Mouse (Mus musculus) right cerebral cortex, postnatal 14 days (tissue): Measurements from ENCODE around the gene Lime1.

Experiments
- DNase-seq: peaks from one replicate; pipeline ENCODE4 v3.0.0; 2022

The Lime1 gene

DNA sequence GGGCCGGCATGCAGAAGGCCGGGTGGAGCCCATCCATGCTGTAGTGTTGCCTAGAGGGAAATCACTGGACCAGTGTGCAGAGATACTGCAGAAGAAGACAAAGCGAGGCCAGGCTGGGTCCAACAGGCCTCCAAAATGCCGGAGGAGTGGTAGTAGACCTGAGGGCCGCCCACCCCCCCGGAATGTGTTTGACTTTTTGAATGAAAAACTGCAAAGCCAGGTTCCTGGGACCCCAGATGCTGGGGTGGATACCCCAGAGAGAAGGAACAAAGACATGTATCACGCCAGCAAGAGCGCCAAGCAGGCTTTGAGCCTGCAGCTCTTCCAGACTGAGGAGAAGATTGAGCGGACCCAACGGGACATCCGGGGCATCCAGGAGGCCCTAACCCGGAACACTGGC lies at the start of gene Lime1:
TSS of gene Lime1 (plus strand) at position 301 of the 400 bp plus-strand sequence.
- no peak for DNase-seq

DNA sequence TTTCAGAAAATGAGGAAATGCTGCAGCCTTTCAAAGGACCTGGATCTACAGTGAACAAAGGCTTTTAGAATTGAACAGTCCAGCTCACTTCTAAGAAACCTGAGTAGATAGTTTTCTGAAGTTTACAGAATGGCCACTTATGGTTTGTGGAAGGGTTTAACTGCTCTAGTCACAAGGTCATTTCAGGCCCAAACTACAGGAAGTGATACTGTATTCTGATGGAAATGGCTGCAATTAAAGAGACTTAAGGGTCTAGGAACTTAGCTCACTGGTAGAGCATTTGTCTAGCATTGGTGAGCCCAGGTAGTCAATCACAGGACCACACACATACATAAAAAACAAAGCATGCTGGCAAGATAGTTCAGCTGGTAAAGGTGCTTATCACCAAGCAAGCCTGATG lies 47.3 kb upstream of the Lime1 start:
- no peak for DNase-seq

DNA sequence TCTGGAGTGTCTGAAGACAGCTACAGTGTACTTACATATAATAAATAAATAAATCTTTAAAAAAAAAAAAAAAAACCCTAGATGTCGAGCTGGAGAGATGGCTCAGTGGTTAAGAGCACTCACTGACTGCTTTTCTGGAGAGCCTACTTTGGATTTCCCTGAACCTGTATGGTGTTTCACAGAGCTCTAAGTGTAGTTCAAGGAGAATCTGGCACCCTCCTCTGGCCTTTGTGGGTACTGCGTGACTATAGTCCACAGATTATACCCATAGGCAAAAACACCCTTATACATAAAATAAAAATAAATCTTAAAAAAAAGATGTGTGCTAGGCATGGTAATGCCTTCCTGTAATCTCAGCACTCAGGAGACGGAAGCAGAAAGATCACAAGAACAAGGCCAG lies 45.9 kb upstream of the Lime1 start:
- DNase-seq, result peak; percentile 73

DNA sequence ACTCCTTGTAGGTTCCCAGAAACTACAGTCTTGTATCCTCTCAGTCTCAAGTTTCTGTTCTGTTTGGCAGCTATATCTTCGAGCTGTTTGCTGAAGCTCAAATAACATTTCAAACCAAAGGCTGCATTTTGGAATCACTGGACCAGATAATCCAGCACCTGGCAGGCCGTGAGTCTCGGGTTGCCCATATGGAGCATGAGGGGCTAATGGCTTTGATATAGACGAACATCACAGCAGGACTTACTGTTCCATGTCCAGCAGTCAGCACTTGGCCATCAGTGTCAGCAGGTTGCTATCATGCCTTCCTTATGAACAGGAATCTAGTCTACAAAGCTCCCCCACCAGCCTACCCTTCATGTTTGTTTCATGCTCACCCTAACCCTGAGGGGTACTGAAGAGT lies 39.5 kb upstream of the Lime1 start:
- no peak for DNase-seq

DNA sequence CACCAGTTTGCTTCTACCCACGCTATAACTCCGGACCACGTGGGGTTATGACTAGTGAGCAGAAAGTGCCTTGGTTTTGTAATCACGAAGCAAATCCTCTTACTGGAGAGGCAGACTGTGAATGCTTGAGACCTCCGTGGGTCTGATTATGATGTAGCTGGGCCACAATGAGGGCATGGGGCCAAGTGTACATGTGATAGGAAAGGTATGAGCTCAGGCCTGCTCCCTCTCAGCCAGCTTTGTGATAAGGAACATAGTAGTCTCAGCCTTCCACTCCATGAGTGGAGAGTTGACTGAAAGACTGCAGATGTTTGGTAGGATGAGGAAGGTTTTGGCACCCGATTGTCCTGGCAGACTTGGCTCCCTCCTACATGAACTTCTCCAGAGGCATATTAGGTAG lies 37.1 kb upstream of the Lime1 start:
- no peak for DNase-seq

DNA sequence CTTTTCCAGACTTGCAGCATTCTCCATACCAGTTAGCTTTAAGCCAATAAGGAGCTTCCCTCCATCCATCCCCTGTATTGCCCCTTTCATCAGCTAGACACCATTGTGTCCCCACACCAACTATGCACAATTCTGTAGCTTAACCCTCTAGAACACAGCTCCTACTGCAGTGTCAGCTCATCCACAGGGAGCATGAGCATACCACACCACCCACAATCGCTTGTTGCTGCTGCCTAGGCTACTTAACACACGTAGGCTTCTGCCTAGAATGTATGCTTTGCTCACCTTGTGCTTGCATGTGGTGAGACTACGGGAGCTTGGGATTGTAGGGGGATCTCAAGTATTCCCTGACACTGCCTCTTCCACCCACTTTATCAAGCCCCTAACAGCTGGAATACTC lies 23.1 kb upstream of the Lime1 start:
- DNase-seq, result no peak

DNA sequence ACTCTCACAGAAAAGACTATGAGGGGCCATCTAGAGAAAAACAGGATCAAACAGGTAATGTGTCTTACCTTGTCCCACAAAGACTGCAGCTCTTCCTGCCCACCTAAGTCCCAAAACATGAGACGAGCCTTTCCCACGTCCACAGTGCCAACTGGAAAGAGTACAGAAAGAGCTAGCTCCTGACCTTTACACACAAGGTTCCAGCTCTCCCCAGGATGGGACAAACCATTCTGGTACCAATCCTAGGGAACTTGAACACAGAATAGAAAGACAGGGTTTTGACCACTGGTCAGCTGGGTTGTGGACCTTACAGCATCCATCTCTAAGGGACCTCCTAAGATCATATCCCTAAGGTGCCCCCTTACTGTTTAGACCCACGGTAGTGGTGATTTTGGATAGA lies 15.9 kb upstream of the Lime1 start:
- DNase-seq, result no peak

DNA sequence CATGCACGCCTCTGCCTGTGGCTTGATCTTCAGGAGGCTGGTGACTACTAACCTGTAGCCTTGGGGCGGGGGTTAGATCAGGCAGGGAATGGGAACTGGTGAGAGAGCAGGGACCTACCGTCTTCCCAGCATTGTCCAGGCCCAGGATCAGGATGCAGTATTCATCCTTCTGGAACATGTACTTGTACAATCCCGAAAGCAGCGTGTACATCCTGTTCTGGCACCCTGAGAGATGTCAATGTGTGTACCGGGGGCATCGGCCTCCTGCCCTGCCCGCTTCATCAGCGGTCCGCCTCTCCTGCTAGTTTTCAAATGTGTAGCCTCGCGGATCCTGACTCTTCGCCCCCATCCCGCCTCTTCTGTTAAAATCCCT lies 15.4 kb upstream of the Lime1 start:
- no peak for DNase-seq

DNA sequence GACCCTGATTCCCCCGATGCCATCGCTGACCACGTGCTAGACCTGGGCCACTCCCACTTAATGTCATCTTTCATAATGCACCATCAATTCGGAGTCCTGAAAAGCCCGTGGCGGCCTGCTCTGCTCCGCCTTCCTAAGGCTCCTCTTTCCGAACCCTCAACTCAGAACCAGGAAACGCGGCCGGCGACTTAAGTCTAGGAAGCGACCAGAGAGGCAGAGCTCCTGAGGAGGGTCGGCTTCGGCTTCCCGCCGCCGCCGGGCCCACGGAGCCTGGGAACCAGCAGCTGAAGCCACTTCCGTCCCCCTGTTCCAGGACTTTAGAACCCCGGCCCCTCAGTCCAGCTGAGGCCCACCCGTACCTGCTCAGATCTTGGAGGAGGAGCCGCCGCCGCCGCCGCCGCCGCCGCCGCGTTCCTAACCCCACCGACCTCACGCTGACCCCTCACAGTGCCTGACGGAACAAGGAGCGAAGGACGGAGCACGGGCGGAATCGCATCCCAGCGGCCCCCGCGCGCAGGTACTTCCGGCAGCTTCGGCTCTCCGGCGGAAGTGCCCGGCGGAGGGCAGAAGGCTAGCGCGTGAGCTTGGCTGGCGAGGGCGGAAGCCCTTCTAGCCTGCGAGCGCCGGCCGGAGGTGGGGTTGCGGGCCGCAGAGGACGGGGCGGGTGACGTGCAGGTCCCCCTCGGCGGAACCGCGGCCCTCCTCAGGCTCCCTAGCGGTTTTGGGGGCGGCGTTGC lies 14.8 kb upstream of the Lime1 start, which contains the start of the genes Zgpat and Arfrp1:
TSS of gene Zgpat (plus strand) at position 69 of the 737 bp plus-strand sequence.
TSS of gene Arfrp1 (minus strand) at position 545 of the 737 bp plus-strand sequence.
- DNase-seq, result peak; percentile 91

DNA sequence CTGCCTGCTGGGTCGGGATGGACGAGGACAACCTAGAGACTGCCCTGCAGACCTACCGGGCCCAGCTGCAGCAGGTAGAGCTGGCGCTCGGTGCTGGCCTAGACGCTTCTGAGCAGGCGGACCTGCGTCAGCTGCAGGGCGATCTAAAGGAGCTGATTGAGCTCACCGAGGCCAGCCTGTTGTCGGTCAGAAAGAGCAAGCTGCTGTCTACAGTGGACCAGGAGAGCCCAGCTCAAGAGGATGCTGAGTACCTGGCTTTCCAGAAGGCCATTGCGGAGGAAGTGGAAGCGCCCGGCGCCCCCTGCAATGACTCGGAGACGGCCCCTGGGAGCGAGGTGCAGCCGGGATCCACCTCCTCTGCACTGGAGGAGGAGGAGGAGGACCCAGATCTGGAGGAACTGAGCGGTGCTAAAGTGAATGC lies 14.2 kb upstream of the Lime1 start:
- DNase-seq, result no peak

DNA sequence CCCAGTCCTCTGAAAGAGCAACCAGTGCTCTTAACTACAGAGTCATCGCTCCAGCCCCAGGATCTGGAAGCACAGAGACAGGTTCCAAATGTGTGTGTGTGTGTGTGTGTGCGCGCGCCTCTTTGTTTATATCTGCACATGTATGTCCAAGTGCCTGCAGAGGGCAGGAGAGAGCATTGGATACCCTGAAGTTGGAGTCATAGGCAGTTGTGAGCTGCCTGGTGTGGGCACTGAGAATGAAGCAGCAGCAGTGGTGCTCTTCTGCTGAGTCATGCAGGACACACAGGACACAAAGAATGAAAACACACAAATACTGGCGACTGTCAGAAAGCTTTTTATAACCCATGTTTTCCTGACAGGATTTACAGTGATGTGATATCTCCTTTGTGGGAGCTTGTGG lies 9.9 kb upstream of the Lime1 start:
- DNase-seq, result no peak

DNA sequence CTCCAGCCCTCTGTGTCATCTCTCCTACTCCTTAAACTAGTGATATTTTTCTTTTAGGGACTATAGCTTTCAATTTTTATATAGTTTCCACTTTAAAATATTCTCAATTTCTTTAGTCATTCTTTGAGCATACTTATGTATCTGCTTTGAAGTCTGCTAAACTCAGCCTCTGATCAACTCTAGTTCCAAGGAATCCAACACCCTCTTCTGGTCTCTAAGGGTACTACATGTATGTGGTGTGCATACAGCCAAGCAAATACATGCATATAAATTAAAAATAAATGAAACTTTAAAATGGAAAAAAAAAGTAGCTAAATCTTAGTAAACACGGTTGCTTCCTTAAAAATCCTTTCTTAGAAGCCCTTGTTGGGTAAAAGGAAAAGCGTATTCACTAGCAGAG lies 4.1 kb upstream of the Lime1 start:
- no peak for DNase-seq

DNA sequence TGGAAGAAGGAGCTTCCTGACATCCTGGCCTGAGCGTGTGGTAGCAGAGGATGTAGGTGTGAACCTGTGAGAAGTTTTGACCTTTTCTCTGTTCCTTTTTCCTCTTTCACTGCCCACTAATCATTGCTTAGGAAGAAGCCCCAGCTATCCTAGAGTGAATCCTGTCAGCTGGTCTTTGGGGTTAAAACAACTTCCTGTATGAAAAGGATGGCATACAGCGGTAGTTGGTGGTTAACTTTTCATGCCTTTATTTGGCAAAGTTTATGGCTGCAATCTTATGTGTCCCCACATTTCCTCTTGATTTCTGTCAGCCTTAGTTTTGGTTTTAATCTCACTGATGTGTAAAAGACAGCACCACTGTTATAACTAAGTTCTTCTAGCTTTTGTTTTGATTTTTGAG lies 2.6 kb upstream of the Lime1 start:
- no peak for DNase-seq

DNA sequence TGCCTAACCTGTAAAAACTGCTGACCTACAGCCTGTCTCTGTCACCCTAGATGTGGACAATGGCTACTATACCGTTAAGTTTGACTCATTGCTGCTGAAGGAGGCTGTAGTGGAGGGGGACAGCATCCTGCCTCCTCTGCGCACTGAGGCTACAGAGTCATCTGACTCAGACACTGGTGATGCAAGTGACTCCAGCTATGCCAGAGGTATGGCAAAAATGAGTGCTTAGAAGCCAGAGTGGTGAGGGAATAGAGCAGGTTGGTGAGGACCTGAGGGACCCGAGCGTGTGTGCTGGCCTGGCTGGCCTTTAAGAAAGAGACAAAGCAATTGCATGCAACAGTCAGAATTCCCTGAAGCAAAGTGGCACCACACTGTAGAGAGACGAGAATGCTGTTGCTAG lies 1.2 kb upstream of the Lime1 start:
- no peak for DNase-seq

DNA sequence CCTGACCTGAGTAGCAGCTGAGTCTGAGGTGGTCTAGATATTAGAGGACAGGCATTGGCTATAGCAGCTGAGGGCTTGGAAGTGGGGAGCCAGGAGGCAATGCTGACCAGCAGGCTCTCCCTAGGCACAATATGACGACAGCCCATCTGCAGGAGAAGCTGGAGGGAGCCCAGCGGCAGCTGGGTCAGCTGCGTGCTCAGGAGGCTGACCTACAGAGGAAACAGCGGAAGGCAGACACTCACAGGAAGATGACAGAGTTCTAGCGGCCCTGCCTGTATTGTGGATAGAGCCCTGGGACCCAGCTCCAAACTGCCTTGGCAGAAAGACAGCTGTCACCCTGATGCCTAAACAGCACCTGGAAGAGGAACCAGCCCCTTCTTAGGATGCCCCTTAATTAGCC lies 373 bp downstream of the Lime1 start:
- no peak for DNase-seq

DNA sequence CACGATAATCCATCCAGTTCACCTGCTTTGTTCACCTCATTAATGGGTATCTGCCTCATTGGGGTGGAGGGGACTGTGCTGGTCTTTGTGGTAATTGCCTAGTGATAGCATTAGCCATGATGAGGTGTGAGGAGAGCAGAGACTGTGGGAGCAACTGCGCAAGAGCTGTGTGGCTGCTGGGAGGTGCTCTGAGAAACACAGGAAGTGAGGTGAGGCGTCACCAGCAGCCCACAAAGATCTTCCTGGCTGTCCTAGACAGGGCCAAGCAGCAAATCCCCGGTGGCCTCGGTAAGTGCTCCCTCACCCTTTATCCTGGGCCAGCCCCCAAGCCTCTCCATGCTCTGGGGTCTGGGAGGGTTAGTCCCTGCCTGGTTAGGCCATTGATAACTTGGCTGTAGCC lies 1.2 kb downstream of the Lime1 start:
- DNase-seq, result no peak

DNA sequence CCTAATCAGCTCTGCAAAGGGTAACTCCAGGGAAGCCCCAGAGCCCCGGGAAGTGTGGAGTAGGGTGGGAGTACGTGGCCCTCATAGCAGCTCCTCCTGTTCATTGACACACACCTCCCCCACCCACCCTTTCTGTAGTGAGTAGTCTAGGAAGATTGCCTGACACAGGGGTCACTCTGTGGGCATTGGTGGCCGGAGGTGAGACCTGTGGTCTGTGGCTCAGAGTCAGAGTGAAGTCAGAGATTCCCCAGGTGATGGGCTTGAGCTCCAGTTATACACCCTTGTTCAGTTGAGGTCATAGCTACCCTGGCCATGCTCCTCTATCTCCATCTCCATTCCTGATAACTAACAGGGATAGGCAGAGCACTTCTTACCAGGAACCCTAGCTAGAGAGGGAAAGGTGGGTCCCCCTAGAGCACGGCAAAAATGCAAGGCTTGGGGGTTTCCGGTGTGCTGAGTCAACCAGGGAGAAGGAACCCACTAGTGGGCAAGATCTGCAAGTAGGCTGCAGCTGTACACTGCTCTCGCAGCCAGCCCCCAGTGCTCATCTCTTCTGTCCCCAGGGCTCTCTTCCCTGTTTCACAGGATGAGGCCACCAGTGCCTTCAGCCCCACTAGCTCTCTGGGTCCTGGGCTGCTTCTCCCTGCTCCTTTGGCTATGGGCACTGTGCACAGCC lies 1.9 kb downstream of the Lime1 start:
- no peak for DNase-seq

DNA sequence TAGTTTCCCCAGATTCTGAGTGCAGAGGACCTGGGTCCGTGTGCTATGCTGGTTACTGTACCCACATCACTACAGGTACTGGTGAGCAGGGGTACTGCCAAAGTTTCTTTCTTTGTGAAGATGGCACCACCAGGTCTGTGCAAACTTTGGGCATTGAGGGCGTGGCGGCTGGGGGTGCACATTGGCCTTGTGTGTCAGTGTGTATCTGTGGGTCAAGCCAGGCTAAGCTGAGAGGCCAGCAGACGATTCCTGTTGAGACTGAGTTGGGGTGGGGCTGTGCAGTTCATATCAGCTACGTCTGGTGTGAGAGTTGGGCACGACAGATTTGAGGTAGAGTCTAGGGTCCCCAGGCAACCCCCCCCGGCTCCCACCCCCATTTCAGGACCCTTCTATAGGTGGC lies 4.6 kb downstream of the Lime1 start:
- DNase-seq, result no peak

DNA sequence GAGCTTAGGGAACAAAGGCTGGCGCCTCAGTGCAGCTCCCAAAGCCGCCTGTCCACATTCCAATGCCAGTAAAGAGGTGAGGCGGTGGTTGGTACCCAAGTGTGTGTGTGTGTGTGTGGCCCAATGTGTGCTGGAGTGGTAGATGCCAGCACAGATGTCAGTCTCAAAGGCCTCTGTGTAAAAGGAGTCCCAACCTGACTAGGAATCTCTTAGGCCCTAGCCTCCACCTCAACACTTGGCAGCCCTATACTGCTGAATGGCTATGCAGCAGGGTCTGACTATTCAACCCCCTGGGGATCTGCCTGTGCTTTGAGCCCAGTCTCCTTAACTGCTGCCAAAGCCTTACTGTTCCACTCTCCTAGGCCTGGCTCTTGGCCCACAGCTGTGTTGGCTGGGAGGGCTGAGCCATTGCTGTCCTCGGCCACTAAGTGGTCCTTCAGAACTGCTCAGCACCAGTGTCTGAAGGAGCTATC lies 5.1 kb downstream of the Lime1 start:
- DNase-seq, result no peak

DNA sequence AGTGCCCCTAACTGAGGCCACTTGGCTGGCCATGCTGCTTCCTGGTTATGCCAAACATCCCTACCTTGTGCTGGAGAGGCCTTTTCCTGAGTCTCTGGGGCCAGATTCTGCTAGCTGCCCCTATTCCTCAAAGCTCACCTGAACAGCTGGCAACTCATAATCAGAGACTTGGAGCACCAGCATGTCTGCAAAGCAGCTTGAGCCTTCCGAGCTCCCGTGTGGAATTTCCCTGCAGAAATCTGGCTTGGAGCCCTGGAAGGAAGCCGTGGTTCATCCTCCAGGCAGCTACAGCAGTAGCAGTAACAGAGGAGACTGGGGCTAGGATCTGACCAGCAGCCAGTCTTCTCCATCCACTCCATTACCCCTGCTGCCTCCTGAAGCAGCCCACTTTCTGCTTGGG lies 6.0 kb downstream of the Lime1 start:
- DNase-seq, result peak; percentile 64

DNA sequence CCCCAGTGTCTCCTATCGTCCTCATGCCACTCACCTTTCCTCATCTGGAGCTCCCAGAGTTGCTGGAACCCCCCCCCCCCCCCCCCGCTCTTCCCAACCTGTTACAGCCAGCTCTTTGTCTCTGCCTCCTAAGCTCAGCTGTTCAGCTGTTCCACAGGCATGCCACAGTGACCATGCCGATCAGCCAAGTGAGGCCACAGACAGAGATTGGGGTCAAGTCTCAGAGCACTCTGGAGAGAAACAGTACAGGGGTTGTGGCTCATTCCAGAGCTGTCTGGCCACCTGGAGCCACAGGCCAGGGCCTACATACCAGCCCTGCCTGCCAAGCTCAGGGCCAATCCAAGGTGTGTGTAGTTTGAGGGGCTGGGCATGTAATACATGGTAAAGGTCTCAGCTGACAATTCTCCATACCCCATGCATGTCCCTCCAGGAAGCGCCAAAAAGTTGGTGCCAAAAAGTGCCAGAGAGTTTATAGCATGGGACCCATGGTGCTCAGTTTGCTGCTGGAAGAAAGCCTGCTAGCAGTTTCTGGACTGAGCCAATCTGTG lies 6.9 kb downstream of the Lime1 start:
- no peak for DNase-seq

DNA sequence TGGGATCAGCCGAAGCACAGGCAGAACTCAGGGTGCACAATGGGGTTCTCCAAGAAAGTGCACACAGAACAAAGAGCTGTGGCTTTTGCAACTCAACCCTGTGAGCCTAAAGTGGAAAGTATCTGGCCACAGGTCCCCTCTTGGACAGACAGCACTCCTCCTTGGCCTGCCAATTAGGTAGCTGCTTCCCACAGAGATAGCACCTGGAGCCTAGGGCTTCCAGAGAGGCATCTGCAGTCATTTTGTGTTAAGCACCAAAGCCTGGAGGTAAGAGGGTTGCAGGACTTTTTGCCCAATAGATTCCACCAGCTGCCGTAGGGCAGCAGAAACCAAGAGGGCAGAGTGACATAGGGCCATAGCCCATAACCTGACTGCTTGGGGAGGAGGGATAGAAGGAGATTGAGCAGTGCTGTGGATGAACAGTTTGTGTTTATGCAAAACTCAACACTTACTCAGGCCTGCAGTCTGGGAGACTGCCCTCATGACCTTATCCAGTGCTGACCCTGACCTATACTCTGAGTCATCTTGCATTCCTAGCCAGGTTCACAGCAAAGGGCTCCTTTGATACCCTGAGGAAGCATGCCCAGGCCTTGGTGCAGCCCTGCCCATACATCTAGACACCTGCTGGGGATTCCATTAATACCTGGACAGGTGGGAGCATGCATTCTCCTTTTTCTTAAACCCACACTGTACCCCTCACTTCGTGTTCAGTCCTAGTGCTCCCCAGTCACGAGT lies 10.4 kb downstream of the Lime1 start:
- DNase-seq, result no peak

DNA sequence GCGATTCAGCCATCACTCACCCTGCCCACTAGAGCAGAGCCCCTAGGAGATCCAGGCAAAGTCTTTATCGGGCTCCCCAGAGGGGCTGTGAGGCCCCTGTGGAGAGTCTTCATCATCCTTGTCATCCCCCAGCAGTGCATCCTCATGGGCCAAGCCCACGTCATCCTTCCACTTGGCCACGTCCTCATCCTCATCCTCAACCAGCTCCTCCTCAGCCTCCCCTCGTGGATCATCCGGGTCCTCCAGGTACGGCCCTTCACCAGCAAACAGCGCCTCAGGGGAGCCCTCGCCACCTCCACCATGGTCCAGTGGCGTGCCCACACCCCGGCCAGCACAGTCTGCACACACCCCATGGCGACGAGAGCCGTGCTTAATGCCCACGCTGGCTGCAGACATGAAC lies 11.1 kb downstream of the Lime1 start:
- DNase-seq, result no peak

DNA sequence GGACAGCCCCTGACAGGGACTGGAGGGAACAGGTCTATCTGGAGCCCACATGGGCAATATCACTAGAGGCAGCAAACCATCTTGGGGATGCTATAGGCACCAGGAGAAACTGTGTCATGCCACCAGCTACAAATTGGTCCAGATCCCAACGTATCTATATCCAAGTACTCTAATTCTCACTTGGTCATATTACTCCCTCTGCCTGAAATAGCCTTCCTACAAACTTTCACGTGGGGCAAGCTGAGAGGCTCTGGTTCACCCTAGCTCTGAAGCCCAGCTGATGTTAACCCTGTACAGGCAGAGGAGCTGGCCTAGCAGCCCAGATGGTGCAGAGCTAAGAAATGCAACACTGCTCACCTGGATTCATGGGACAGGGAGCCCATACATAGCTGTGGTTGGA lies 11.7 kb downstream of the Lime1 start:
- DNase-seq, result no peak
